Mouse (Mus musculus): ENCODE results near the gene Eid2b.
"Not testable (repeated sequence)": the region's sequence is repeated elsewhere in the genome, so short reads cannot be mapped to it uniquely, and the experiment has no call there.

DNA sequence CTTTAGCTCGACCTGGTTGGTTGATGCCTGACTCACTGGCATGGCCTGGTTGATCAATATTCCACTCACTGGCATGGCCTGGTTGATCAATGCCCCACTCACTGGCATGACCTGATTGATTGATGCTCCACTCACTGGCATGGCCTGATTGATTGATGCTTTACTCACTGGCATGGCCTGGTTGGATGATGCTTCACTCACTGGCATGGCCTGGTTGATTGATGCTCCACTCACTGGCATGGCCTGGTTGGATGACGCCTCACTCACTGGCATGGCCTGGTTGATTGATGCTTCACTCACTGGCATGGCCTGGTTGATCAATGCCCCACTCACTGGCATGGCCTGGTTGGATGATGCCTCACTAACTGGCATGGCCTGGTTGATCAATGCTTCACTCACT is 33.6 kb upstream of the Eid2b start:
- TF ChIP-seq CTCF (IDR thresholded peaks at IDR 0.05; ENCODE audit: extremely low read depth, insufficient read depth, insufficient read length, insufficient replicate concordance); POLR2A (IDR thresholded peaks at IDR 0.05; ENCODE audit: low read depth, low read length): not testable (repeated sequence)
